Mouse (Mus musculus) liver, embryonic 14.5 days (tissue): ENCODE measurements around the gene Osbp2. TPM values are rescaled to one million over a fixed set of nuclear protein-coding genes. Genes with fewer than 3 reads are reported as not detected.

Source experiments
- ATAC-seq: fragments of 200-750 bp; cut with Nextera tagmentation; 2 replicates; pipeline ENCODE4 v1.8.0; 2017; ENCODE audit warnings: moderate number of reproducible peaks, mild to moderate bottlenecking, moderate library complexity; ENCODE audit not compliant: insufficient read depth
- DNase-seq, 3 experiments: peaks; one replicate each; pipeline ENCODE4 v3.0.0-alpha.2; 2012 to 2013; ENCODE audit warnings: low read depth in 3 of 3, low spot score in 3 of 3
- H3K27ac ChIP-seq: fragments of 300-500 bp; sonication (generic); 2 replicates; pipeline ENCODE4 v1.5.1; 2014; ENCODE audit warnings: moderate library complexity, mild to moderate bottlenecking, control low read depth, inconsistent platforms
- H3K27me3 ChIP-seq: fragments of 300-500 bp; sonication (generic); 2 replicates; pipeline ENCODE4 v1.6.1; 2014; ENCODE audit warnings: mild to moderate bottlenecking, low read length, moderate library complexity; ENCODE audit not compliant: control insufficient read depth, insufficient read depth
- H3K36me3 ChIP-seq: fragments of 300-500 bp; sonication (generic); replicated peaks from 2 replicates; pipeline ENCODE4 v1.6.1; 2014; ENCODE audit warnings: low read depth; ENCODE audit not compliant: control insufficient read depth, insufficient read depth
- H3K4me1 ChIP-seq, 2 experiments: fragments of 200-500 bp in 1 of 2; fragments of 300-500 bp in 1 of 2; sonication (generic) in 1 of 2; replicated peaks; 2 replicates each; pipeline ENCODE4 v1.6.1; 2012 to 2014; ENCODE audit warnings: antibody characterized with exemption in 1 of 2, inconsistent platforms in 1 of 2, low read length in 1 of 2; ENCODE audit not compliant: control insufficient read depth in 2 of 2, insufficient read depth in 2 of 2
- H3K4me2 ChIP-seq: fragments of 300-500 bp; sonication (generic); 2 replicates; pipeline ENCODE4 v1.6.1; 2014; ENCODE audit warnings: low read depth, mild to moderate bottlenecking, control low read depth, moderate library complexity
- H3K4me3 ChIP-seq, 2 experiments: fragments of 200-500 bp in 1 of 2; fragments of 300-500 bp in 1 of 2; sonication (generic) in 1 of 2; 2 replicates each; pipeline ENCODE4 v1.5.1; 2012 to 2014; ENCODE audit warnings: low read depth in 2 of 2, low read length in 2 of 2, mild to moderate bottlenecking in 2 of 2, control low read depth in 1 of 2, inconsistent platforms in 1 of 2, moderate library complexity in 1 of 2; ENCODE audit not compliant: insufficient read depth in 1 of 2
- H3K9ac ChIP-seq: fragments of 300-500 bp; sonication (generic); replicated peaks from 2 replicates; pipeline ENCODE4 v1.6.1; 2014; ENCODE audit warnings: mild to moderate bottlenecking, control low read depth, moderate library complexity
- H3K9me3 ChIP-seq: fragments of 300-500 bp; sonication (generic); 2 replicates; pipeline ENCODE4 v1.6.1; 2016; ENCODE audit warnings: low read length, mixed read lengths; ENCODE audit not compliant: control insufficient read depth
- CTCF ChIP-seq: IDR thresholded peaks from 2 replicates; pipeline ENCODE4 v1.5.1; 2016; ENCODE audit warnings: antibody characterized with exemption, low read depth, control low read depth
- EP300 ChIP-seq: IDR thresholded peaks from 2 replicates; pipeline ENCODE4 v1.6.1; 2016; ENCODE audit warnings: antibody characterized with exemption, low read depth
- WGBS: fragments of 180-500 bp; shearing (Covaris S2); extraction: QIAGEN DNeasy Blood & Tissue Kit; methylation state at CpG from one replicate; pipeline ENCODE4 v1.1.7; 2014; ENCODE audit not compliant: insufficient replicate concordance; 5-methylcytosine and 5-hydroxymethylcytosine counted together
- polyA plus RNA-seq, 2 experiments: library from polyadenylated mRNA; depleted of rRNA in 1 of 2; stranded (reverse) in 1 of 2; unstranded in 1 of 2; fragments of >200 nt; fragmentation: Nextera tagmentation in 1 of 2; extraction: Ambion mirVana in 1 of 2; gene quantifications; 2 replicates each; pipeline versions ENCODE4 v1.2.1 to v1.2.3; 2012 to 2014

Osbp2 gene
- polyA plus RNA-seq, 2 experiments: 0.03 to 0.18 TPM

GRCm38 (mm10) chr11:3851872-3852271 is 11.8 kb downstream of the Osbp2 start:
- no peak overlapping the region for H3K9ac ChIP-seq

GRCm38 (mm10) chr11:3850746-3851277 is 12.9 kb downstream of the Osbp2 start:
- H3K9me3 ChIP-seq: no peaks in the 10 kb centered on the region
- 43% methylated on average over 5 of the region's 5 CpGs for WGBS
- H3K36me3 ChIP-seq: no peaks in the 10 kb centered on the region
- ATAC-seq: no peak
- no peak overlapping the region for H3K4me3 ChIP-seq
- DNase-seq: no peak
- no peaks in the 10 kb centered on the region for H3K27me3 ChIP-seq
- no peak for TF ChIP-seq EP300
- TF ChIP-seq CTCF: no peak
- H3K9ac ChIP-seq: no peak overlapping the region
- no peak overlapping the region for H3K27ac ChIP-seq
- no peaks in the 10 kb centered on the region for H3K4me1 ChIP-seq
- H3K4me2 ChIP-seq: no peak overlapping the region

More at GRCm38 (mm10) chr11:3851872-3852271, 11.8 kb downstream of the Osbp2 start:
- Histone ChIP-seq H3K27me3 (no peaks in the 10 kb centered on the region), H3K36me3 (no peaks in the 10 kb centered on the region), H3K27ac (no peak overlapping the region), H3K4me3 (no peak overlapping the region), H3K4me2 (no peak overlapping the region), H3K4me1 (no peaks in the 10 kb centered on the region), H3K9me3 (no peaks in the 10 kb centered on the region)
- no peak for ATAC-seq
- TF ChIP-seq EP300: no peak
- WGBS: 48% methylated on average over 4 of the region's 4 CpGs
- no peak for DNase-seq

GRCm38 (mm10) chr11:3850315-3850614 is 13.4 kb downstream of the Osbp2 start:
- no peak for ATAC-seq
- H3K4me3 ChIP-seq: no peak overlapping the region
- H3K27ac ChIP-seq: no peak overlapping the region
- no peak for DNase-seq
- H3K9me3 ChIP-seq: no peaks in the 10 kb centered on the region
- H3K9ac ChIP-seq: no peak overlapping the region
- no peaks in the 10 kb centered on the region for H3K27me3 ChIP-seq
- 53% methylated on average over 2 of the region's 2 CpGs for WGBS
- H3K4me1 ChIP-seq: no peaks in the 10 kb centered on the region
- no peak overlapping the region for H3K4me2 ChIP-seq
- TF ChIP-seq EP300: no peak
- no peak for TF ChIP-seq CTCF
- no peaks in the 10 kb centered on the region for H3K36me3 ChIP-seq

GRCm38 (mm10) chr11:3849469-3850314 is 14.0 kb downstream of the Osbp2 start:
- no peak overlapping the region for H3K9ac ChIP-seq
- ATAC-seq: no peak
- TF ChIP-seq EP300: no peak
- TF ChIP-seq CTCF: no peak
- H3K36me3 ChIP-seq: no peaks in the 10 kb centered on the region
- no peak for DNase-seq
- H3K27me3 ChIP-seq: no peaks in the 10 kb centered on the region
- no peak overlapping the region for H3K27ac ChIP-seq
- no peaks in the 10 kb centered on the region for H3K4me1 ChIP-seq
- no peak overlapping the region for H3K4me2 ChIP-seq
- WGBS: 48% methylated on average over 15 of the region's 15 CpGs
- H3K9me3 ChIP-seq: no peaks in the 10 kb centered on the region
- H3K4me3 ChIP-seq: no peak overlapping the region

- no peaks in the 10 kb centered on the region for H3K4me1 ChIP-seq
- no peak overlapping the region for H3K4me2 ChIP-seq
- no peak overlapping the region for H3K4me3 ChIP-seq
- H3K27me3 ChIP-seq: no peaks in the 10 kb centered on the region
- H3K9ac ChIP-seq: no peak overlapping the region
- 49% methylated on average over 2 of the region's 2 CpGs for WGBS
- ATAC-seq (no peak), DNase-seq (no peak)
- no peaks in the 10 kb centered on the region for H3K9me3 ChIP-seq
- no peak overlapping the region for H3K27ac ChIP-seq
- TF ChIP-seq EP300 (no peak), CTCF (no peak)
- H3K36me3 ChIP-seq: no peaks in the 10 kb centered on the region
These were observed 17.4 kb downstream of the Osbp2 start for GRCm38 (mm10) chr11:3846351-3846750.
